Mouse (Mus musculus): Measurements from ENCODE around the gene Ttll7. TPM values are rescaled to one million over a fixed set of nuclear protein-coding genes. Genes with fewer than 3 reads are reported as not detected.

Gene Ttll7
- total RNA-seq, 2 experiments from 2014 or later, result 108 TPM

Other genes with a start within 250 kb of the Ttll7 start
- not detected for gene Dnase2b, start 236.8 kb upstream of the Ttll7 start, total RNA-seq (2021)
- not detected for gene 4930503B20Rik, start 201.1 kb upstream of the Ttll7 start, total RNA-seq (2021)
- gene Samd13, start 166.8 kb upstream of the Ttll7 start, total RNA-seq (2021), result 1 to 10 TPM in 1 of 2 experiments, under 1 TPM in 1; 0.43 to 1.3 TPM
- 100 to 1,000 TPM; 488 to 489 TPM for gene Prkacb, start 39.4 kb upstream of the Ttll7 start, total RNA-seq (2021)

All from left cerebral cortex, postnatal 10 days (tissue).